Mouse (Mus musculus): ENCODE results near the gene Crxos.

DNA sequence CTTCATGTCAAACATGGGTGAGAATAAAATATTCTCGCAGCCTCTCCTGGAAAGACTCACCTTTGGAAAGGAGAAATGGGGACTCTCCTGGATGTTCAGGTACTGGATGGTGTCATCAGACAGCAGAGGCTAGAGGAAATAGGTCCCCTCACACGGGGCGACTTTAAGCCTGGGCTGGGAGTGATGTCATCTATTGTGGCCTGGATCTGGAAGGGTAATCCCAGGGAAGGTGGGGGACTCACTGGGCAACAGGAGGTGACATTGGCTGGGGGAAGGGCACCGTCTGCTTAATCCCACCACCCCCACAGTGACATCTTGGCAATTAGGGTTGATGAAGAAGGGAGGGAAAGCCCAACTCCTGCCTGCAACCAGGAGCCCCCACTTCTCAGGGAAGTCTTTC, 2.7 kb upstream of the Crxos start, which contains the start of gene Crx:
- TF ChIP-seq TAL1 (IDR thresholded peaks at IDR 0.05; ENCODE audit: low read length) (no peak), GATA1 (IDR thresholded peaks at IDR 0.05; ENCODE audit: low read length) (no peak)

All from erythroblast, embryonic 14.5 days (primary cell).